Mouse (Mus musculus) liver, embryonic 11.5 days (tissue): ENCODE measurements around the gene Relt. TPM values are rescaled to one million over a fixed set of nuclear protein-coding genes. Genes with fewer than 3 reads are reported as not detected.

ENCODE experiments used
- ATAC-seq: fragments of 200-750 bp; cut with Nextera tagmentation; replicated peaks from 2 replicates; pipeline ENCODE4 v1.8.0; 2017; ENCODE audit warnings: moderate number of reproducible peaks, mild to moderate bottlenecking, moderate TSS enrichment, moderate library complexity; ENCODE audit not compliant: low FRiP score
- DNase-seq: peaks from one replicate; pipeline ENCODE4 v3.0.0-alpha.2; 2017; ENCODE audit warnings: low spot score
- H3K27ac ChIP-seq: fragments of 300-500 bp; sonication (generic); 2 replicates; pipeline ENCODE4 v1.5.1; 2014; ENCODE audit warnings: mild to moderate bottlenecking, low read depth, low read length, control low read depth
- H3K27me3 ChIP-seq: fragments of 300-500 bp; sonication (generic); replicated peaks from 2 replicates; pipeline ENCODE4 v1.6.1; 2014; ENCODE audit warnings: low read length, mixed read lengths; ENCODE audit not compliant: control insufficient read depth, insufficient read depth
- H3K36me3 ChIP-seq: fragments of 300-500 bp; sonication (generic); 2 replicates; pipeline ENCODE4 v1.6.1; 2014; ENCODE audit warnings: mild to moderate bottlenecking, low read length, moderate library complexity, mixed read lengths; ENCODE audit not compliant: control insufficient read depth, insufficient read depth
- H3K4me1 ChIP-seq: fragments of 300-500 bp; sonication (generic); replicated peaks from 2 replicates; pipeline ENCODE4 v1.6.1; 2014; ENCODE audit warnings: low read length, mixed read lengths; ENCODE audit not compliant: control insufficient read depth, insufficient read depth
- H3K4me2 ChIP-seq: fragments of 300-500 bp; sonication (generic); 2 replicates; pipeline ENCODE4 v1.6.1; 2014; ENCODE audit warnings: mild to moderate bottlenecking, control low read depth, moderate library complexity
- H3K4me3 ChIP-seq: fragments of 300-500 bp; sonication (generic); 2 replicates; pipeline ENCODE4 v1.5.1; 2014; ENCODE audit warnings: low read depth, low read length, control low read depth
- H3K9ac ChIP-seq: fragments of 300-500 bp; sonication (generic); 2 replicates; pipeline ENCODE4 v1.6.1; 2014; ENCODE audit warnings: low read depth, low read length, control low read depth
- H3K9me3 ChIP-seq: fragments of 300-500 bp; sonication (generic); 2 replicates; pipeline ENCODE4 v1.6.1; 2016; ENCODE audit warnings: low read length, inconsistent platforms, mixed read lengths; ENCODE audit not compliant: control insufficient read depth
- WGBS: fragments of 180-500 bp; shearing (Covaris S2); extraction: QIAGEN DNeasy Blood & Tissue Kit; methylation state at CpG from one replicate; pipeline ENCODE4 v1.1.7; 2014; 5-methylcytosine and 5-hydroxymethylcytosine counted together
- polyA plus RNA-seq: library from polyadenylated mRNA; unstranded; fragments of >200 nt; fragmentation: Nextera tagmentation; extraction: Ambion mirVana; gene quantifications from 2 replicates; pipeline ENCODE4 v1.2.1, GENCODE M21; 2014

Gene Relt
- polyA plus RNA-seq, 1 experiment from 2014 or later, result 17.0 TPM

- no peak overlapping the region for H3K9ac ChIP-seq
- H3K36me3 ChIP-seq, result no peaks in the 10 kb centered on the region; the same call in none of the 2 replicates
- H3K4me2 ChIP-seq, result no peak overlapping the region
- H3K27ac ChIP-seq, result no peak overlapping the region; the same call in 1 of the 2 replicates
- no peaks in the 10 kb centered on the region for H3K9me3 ChIP-seq
- no peaks in the 10 kb centered on the region for H3K27me3 ChIP-seq
- ATAC-seq, result no peak
- no peak overlapping the region for H3K4me3 ChIP-seq
- peaks cover 33% of the 10 kb centered on the region for H3K4me1 ChIP-seq
- DNase-seq, result no peak
- WGBS, result 74% methylated on average over 6 of the region's 6 CpGs
Observed at GRCm38 (mm10) chr7:100839632-100840402, 23.4 kb downstream of the Relt start.

- H3K4me1 ChIP-seq, result peaks cover 21% of the 10 kb centered on the region
- no peak overlapping the region for H3K4me3 ChIP-seq
- H3K9me3 ChIP-seq, result no peaks in the 10 kb centered on the region
- no peaks in the 10 kb centered on the region for H3K27me3 ChIP-seq
- ATAC-seq (no peak), DNase-seq (no peak)
- no peak overlapping the region for H3K4me2 ChIP-seq
- 62% methylated on average over 1 of the region's 1 CpGs for whole genome bisulfite sequencing
- H3K36me3 ChIP-seq, result no peaks in the 10 kb centered on the region; the same call in none of the 2 replicates
- no peak overlapping the region for H3K27ac ChIP-seq
- H3K9ac ChIP-seq, result no peak overlapping the region
Observed at GRCm38 (mm10) chr7:100837701-100838100, 25.5 kb downstream of the Relt start.

GRCm38 (mm10) chr7:100836657-100837056 is 26.6 kb downstream of the Relt start:
- Histone ChIP-seq H3K9ac (no peak overlapping the region), H3K4me1 (peaks cover 19% of the 10 kb centered on the region), H3K27ac (no peak overlapping the region), H3K9me3 (no peaks in the 10 kb centered on the region), H3K4me3 (no peak overlapping the region), H3K27me3 (no peaks in the 10 kb centered on the region), H3K4me2 (no peak overlapping the region), H3K36me3 (no peaks in the 10 kb centered on the region; the same call in none of the 2 replicates)
- WGBS, result 91% methylated on average over 10 of the region's 10 CpGs
- DNase-seq (no peak), ATAC-seq (no peak)

GRCm38 (mm10) chr7:100835711-100836110 is 27.5 kb downstream of the Relt start:
- ATAC-seq (no peak), DNase-seq (no peak)
- Histone ChIP-seq H3K4me2 (no peak overlapping the region), H3K36me3 (no peaks in the 10 kb centered on the region; the same call in none of the 2 replicates), H3K9me3 (no peaks in the 10 kb centered on the region), H3K9ac (no peak overlapping the region), H3K27ac (no peak overlapping the region), H3K27me3 (no peaks in the 10 kb centered on the region), H3K4me3 (no peak overlapping the region), H3K4me1 (peaks cover 18% of the 10 kb centered on the region)
- WGBS, result 85% methylated on average over 6 of the region's 6 CpGs

- Histone ChIP-seq H3K36me3 (no peaks in the 10 kb centered on the region; the same call in none of the 2 replicates), H3K27ac (no peak overlapping the region), H3K4me3 (no peak overlapping the region), H3K27me3 (no peaks in the 10 kb centered on the region), H3K4me2 (no peak overlapping the region), H3K9ac (no peak overlapping the region), H3K9me3 (no peaks in the 10 kb centered on the region), H3K4me1 (peaks cover 12% of the 10 kb centered on the region)
- DNase-seq (no peak), ATAC-seq (no peak)
- 83% methylated on average over 7 of the region's 7 CpGs for WGBS
Observed at GRCm38 (mm10) chr7:100835168-100835567, 28.1 kb downstream of the Relt start.

- ATAC-seq, result no peak
- H3K4me1 ChIP-seq, result no peaks in the 10 kb centered on the region; the same call in 1 of the 2 replicates
- no peaks in the 10 kb centered on the region for H3K27me3 ChIP-seq
- H3K4me2 ChIP-seq, result no peak overlapping the region
- no peak overlapping the region for H3K27ac ChIP-seq
- H3K9me3 ChIP-seq, result no peaks in the 10 kb centered on the region
- no peaks in the 10 kb centered on the region; the same call in none of the 2 replicates for H3K36me3 ChIP-seq
- no peak overlapping the region for H3K9ac ChIP-seq
- H3K4me3 ChIP-seq, result no peak overlapping the region
- DNase-seq, result no peak
- WGBS, result 76% methylated on average over 1 of the region's 1 CpGs
Observed at GRCm38 (mm10) chr7:100833859-100834258, 29.4 kb downstream of the Relt start.

- H3K4me1 ChIP-seq, result no peaks in the 10 kb centered on the region
- H3K4me3 ChIP-seq, result no peak overlapping the region
- no peak overlapping the region for H3K9ac ChIP-seq
- DNase-seq (no peak), ATAC-seq (no peak)
- no peaks in the 10 kb centered on the region for H3K36me3 ChIP-seq
- H3K27ac ChIP-seq, result no peak overlapping the region
- H3K27me3 ChIP-seq, result no peaks in the 10 kb centered on the region
- WGBS, result 80% methylated on average over 2 of the region's 2 CpGs
- no peaks in the 10 kb centered on the region for H3K9me3 ChIP-seq
- no peak overlapping the region for H3K4me2 ChIP-seq
Observed at GRCm38 (mm10) chr7:100828549-100828948, 34.7 kb downstream of the Relt start.

GRCm38 (mm10) chr7:100824661-100825060 is 38.6 kb downstream of the Relt start:
- DNase-seq (no peak), ATAC-seq (no peak)
- Histone ChIP-seq H3K4me2 (no peak overlapping the region), H3K27ac (no peak overlapping the region), H3K36me3 (no peaks in the 10 kb centered on the region), H3K4me1 (no peaks in the 10 kb centered on the region), H3K27me3 (no peaks in the 10 kb centered on the region), H3K4me3 (no peak overlapping the region), H3K9me3 (no peaks in the 10 kb centered on the region), H3K9ac (no peak overlapping the region)
- WGBS, result 85% methylated on average over 3 of the region's 3 CpGs
